ENCODE assay signal across 8 mouse cellular contexts in genomic region chr9:42123204-42123603, GRCm38 (mm10). TPM values are rescaled to one million over a fixed set of nuclear protein-coding genes. Genes with fewer than 3 reads are reported as not detected.
DNase-seq lines count a peak whose midpoint lies in the region; ATAC-seq and TF ChIP-seq lines count a peak whose summit lies in the region.

No protein-coding gene starts in this region.

- H3K27me3 ChIP-seq in lung, embryonic 16.5 days (ENCODE audit: control insufficient read depth, insufficient read depth, low read depth, low read length): no peaks in the 10 kb centered on the region; the same call in 1 of the 2 replicates
- peaks cover 46% of the 10 kb centered on the region for H3K27me3 ChIP-seq in limb, embryonic 12.5 days

- no peak for ATAC-seq in lung, embryonic 16.5 days (ENCODE audit: low read depth)
- no peak for ATAC-seq in limb, embryonic 12.5 days (ENCODE audit: insufficient number of reproducible peaks, insufficient read depth, low FRiP score, low TSS enrichment, low read depth)

- peaks cover 7% of the 10 kb centered on the region for H3K4me1 ChIP-seq in lung, embryonic 16.5 days (replicated peaks; ENCODE audit: control insufficient read depth, insufficient read depth, low read length)
- H3K4me1 ChIP-seq in limb, embryonic 12.5 days (replicated peaks): peaks cover 8% of the 10 kb centered on the region
- H3K4me1 ChIP-seq in olfactory bulb, adult 2 months (ENCODE audit: control insufficient read depth, insufficient read depth, low read length): peaks cover 29% of the 10 kb centered on the region

- no peaks in the 10 kb centered on the region for H3K36me3 ChIP-seq in lung, embryonic 16.5 days (ENCODE audit: control insufficient read depth, insufficient read depth, low read length)
- no peaks in the 10 kb centered on the region for H3K36me3 ChIP-seq in limb, embryonic 12.5 days

- TF ChIP-seq CTCF in olfactory bulb, adult 2 months (IDR thresholded peaks at IDR 0.05; ENCODE audit: insufficient read depth, low read depth, low read length): no peak

- no peak for TF ChIP-seq POLR2A in olfactory bulb, adult 2 months (IDR thresholded peaks at IDR 0.05; ENCODE audit: insufficient read depth, low read depth, low read length)

- peak; percentile 48 for DNase-seq in cerebellum, adult 8-10 months
- no peak for DNase-seq in cerebellum, adult 11-12 months
- DNase-seq in lung, postnatal 14 days: no peak
- no peak for DNase-seq in urinary bladder, postnatal 36 days (ENCODE audit: low spot score in 2 of 2)
- DNase-seq in ovary, postnatal 36 days (ENCODE audit: low spot score): no peak

- 20% methylated on average over 11 of the region's 11 CpGs for WGBS in lung, embryonic 16.5 days
- WGBS in limb, embryonic 12.5 days: 28% methylated on average over 11 of the region's 11 CpGs
- WGBS in olfactory bulb, adult 2 months: 17% methylated on average over 11 of the region's 11 CpGs

- no peaks in the 10 kb centered on the region for H3K9me3 ChIP-seq in lung, embryonic 16.5 days (ENCODE audit: control insufficient read depth, low read length)
- H3K9me3 ChIP-seq in limb, embryonic 12.5 days: no peaks in the 10 kb centered on the region

- peak overlapping the region; percentile 92 for H3K4me2 ChIP-seq in lung, embryonic 16.5 days (ENCODE audit: low read depth, low read length)
- peak overlapping the region; percentile 95 for H3K4me2 ChIP-seq in limb, embryonic 12.5 days

- peak overlapping the region; percentile 75 for H3K4me3 ChIP-seq in lung, embryonic 16.5 days (ENCODE audit: low read length)
- H3K4me3 ChIP-seq in limb, embryonic 12.5 days (replicated peaks): peak overlapping the region; percentile 76
- peak overlapping the region; percentile 86 for H3K4me3 ChIP-seq in olfactory bulb, adult 2 months (ENCODE audit: insufficient read depth, low read depth, low read length)

- peak overlapping the region; percentile 81 for H3K9ac ChIP-seq in lung, embryonic 16.5 days (ENCODE audit: low read length)
- peak overlapping the region; percentile 81 for H3K9ac ChIP-seq in limb, embryonic 12.5 days (replicated peaks)

- H3K27ac ChIP-seq in lung, embryonic 16.5 days (ENCODE audit: low read length): no peak overlapping the region; the same call in 1 of the 2 replicates
- H3K27ac ChIP-seq in limb, embryonic 12.5 days: no peak overlapping the region
- peak overlapping the region; percentile 78 for H3K27ac ChIP-seq in olfactory bulb, adult 2 months (ENCODE audit: insufficient read depth, low read depth, low read length)

RNA-seq across cellular contexts. Expression of gene Sorl1, which starts 0.9 kb away (rescaled TPM):
- polyA plus RNA-seq in lung, embryonic 16.5 days (2015; fragmentation: Nextera tagmentation; extraction: Ambion mirVana): 11.8 and 13.8 TPM in 2 replicates
- 4.6 and 5.5 TPM in 2 replicates for polyA plus RNA-seq in limb, embryonic 12.5 days (2016; fragmentation: Nextera tagmentation; extraction: Ambion mirVana)
- not detected in 2 replicates for polyA plus RNA-seq in olfactory bulb, adult 2 months (2012; ENCODE audit: insufficient read depth, insufficient read length, low replicate concordance, missing spikeins)
